Mouse (Mus musculus): ENCODE results near the gene Pygo1.

Pygo1 gene

GRCm38 (mm10) chr9:72925021-72925934, at the start of gene Pygo1:
Pygo1 (plus strand) TSS chr9:72925645.
- DNase-seq (ENCODE audit: low read depth, low spot score), result no peak

GRCm38 (mm10) chr9:72875878-72876277, 49.6 kb upstream of the Pygo1 start:
- DNase-seq (ENCODE audit: low read depth, low spot score), result no peak

- DNase-seq (ENCODE audit: low read depth, low spot score), result no peak
Observed at GRCm38 (mm10) chr9:72877905-72878304, 47.5 kb upstream of the Pygo1 start.

- no peak for DNase-seq (ENCODE audit: low read depth, low spot score)
Observed at GRCm38 (mm10) chr9:72878656-72879055, 46.8 kb upstream of the Pygo1 start.

GRCm38 (mm10) chr9:72879601-72880000, 45.8 kb upstream of the Pygo1 start:
- DNase-seq (ENCODE audit: low read depth, low spot score), result no peak

- DNase-seq (ENCODE audit: low read depth, low spot score), result no peak
Observed at GRCm38 (mm10) chr9:72880225-72880960, 45.1 kb upstream of the Pygo1 start.

- DNase-seq (ENCODE audit: low read depth, low spot score), result no peak
Observed at GRCm38 (mm10) chr9:72881026-72881768, 44.2 kb upstream of the Pygo1 start.

- no peak for DNase-seq (ENCODE audit: low read depth, low spot score)
Observed at GRCm38 (mm10) chr9:72883940-72884339, 41.5 kb upstream of the Pygo1 start.

- no peak for DNase-seq (ENCODE audit: low read depth, low spot score)
Observed at GRCm38 (mm10) chr9:72889777-72890176, 35.7 kb upstream of the Pygo1 start.

GRCm38 (mm10) chr9:72890499-72891085, 34.9 kb upstream of the Pygo1 start:
- no peak for DNase-seq (ENCODE audit: low read depth, low spot score)

- DNase-seq (ENCODE audit: low read depth, low spot score), result no peak
Observed at GRCm38 (mm10) chr9:72892761-72893160, 32.7 kb upstream of the Pygo1 start.

GRCm38 (mm10) chr9:72894796-72895352, 30.6 kb upstream of the Pygo1 start:
- DNase-seq (ENCODE audit: low read depth, low spot score), result no peak

GRCm38 (mm10) chr9:72902057-72902456, 23.4 kb upstream of the Pygo1 start:
- DNase-seq (ENCODE audit: low read depth, low spot score), result no peak

GRCm38 (mm10) chr9:72902611-72903010, 22.8 kb upstream of the Pygo1 start:
- DNase-seq (ENCODE audit: low read depth, low spot score), result no peak

- DNase-seq (ENCODE audit: low read depth, low spot score), result no peak
Observed at GRCm38 (mm10) chr9:72906693-72907103, 18.7 kb upstream of the Pygo1 start.

- DNase-seq (ENCODE audit: low read depth, low spot score), result no peak
Observed at GRCm38 (mm10) chr9:72911381-72911780, 14.1 kb upstream of the Pygo1 start.

- DNase-seq (ENCODE audit: low read depth, low spot score), result no peak
Observed at GRCm38 (mm10) chr9:72913551-72913950, 11.9 kb upstream of the Pygo1 start.

- DNase-seq (ENCODE audit: low read depth, low spot score), result no peak
Observed at GRCm38 (mm10) chr9:72915728-72916127, 9.7 kb upstream of the Pygo1 start.

GRCm38 (mm10) chr9:72923068-72923467, 2.4 kb upstream of the Pygo1 start:
- no peak for DNase-seq (ENCODE audit: low read depth, low spot score)

GRCm38 (mm10) chr9:72925935-72926258, 452 bp downstream of the Pygo1 start:
- no peak for DNase-seq (ENCODE audit: low read depth, low spot score)

- DNase-seq (ENCODE audit: low read depth, low spot score), result no peak
Observed at GRCm38 (mm10) chr9:72931166-72931790, 5.8 kb downstream of the Pygo1 start.

Data from brain, embryonic 18.5 days (tissue).